Mouse (Mus musculus): ENCODE data around the gene Glul. TPM values are rescaled to one million over a fixed set of nuclear protein-coding genes. Genes with fewer than 3 reads are reported as not detected.

The Glul gene
- total RNA-seq, 2 experiments from 2014 or later: 49.6 to 74.8 TPM

- ATAC-seq (replicated peaks; ENCODE audit: low FRiP score, low TSS enrichment, poor library complexity, severe bottlenecking): no peak
These were observed 9.0 kb downstream of the Glul start for GRCm38 (mm10) chr1:153908741-153909140.

GRCm38 (mm10) chr1:153909213-153909962 lies 9.6 kb downstream of the Glul start:
- peak; percentile 84 for ATAC-seq (replicated peaks; ENCODE audit: low FRiP score, low TSS enrichment, poor library complexity, severe bottlenecking)

GRCm38 (mm10) chr1:153909963-153910291 lies 10.2 kb downstream of the Glul start:
- ATAC-seq (replicated peaks; ENCODE audit: low FRiP score, low TSS enrichment, poor library complexity, severe bottlenecking): peak; percentile 71

- ATAC-seq (replicated peaks; ENCODE audit: low FRiP score, low TSS enrichment, poor library complexity, severe bottlenecking): peak; percentile 32
These were observed 10.7 kb downstream of the Glul start for GRCm38 (mm10) chr1:153910423-153910822.

GRCm38 (mm10) chr1:153911276-153911795 lies 11.6 kb downstream of the Glul start:
- ATAC-seq (replicated peaks; ENCODE audit: low FRiP score, low TSS enrichment, poor library complexity, severe bottlenecking): no peak

- ATAC-seq (replicated peaks; ENCODE audit: low FRiP score, low TSS enrichment, poor library complexity, severe bottlenecking): no peak
These were observed 14.1 kb downstream of the Glul start for GRCm38 (mm10) chr1:153913869-153914268.

GRCm38 (mm10) chr1:153918521-153919206 lies 18.9 kb downstream of the Glul start:
- ATAC-seq (replicated peaks; ENCODE audit: low FRiP score, low TSS enrichment, poor library complexity, severe bottlenecking): no peak; the same call in 1 of the 2 replicates

- no peak for ATAC-seq (replicated peaks; ENCODE audit: low FRiP score, low TSS enrichment, poor library complexity, severe bottlenecking)
These were observed 21.9 kb downstream of the Glul start for GRCm38 (mm10) chr1:153921642-153922041.

- ATAC-seq (replicated peaks; ENCODE audit: low FRiP score, low TSS enrichment, poor library complexity, severe bottlenecking): peak; percentile 57; the same call in 1 of the 2 replicates
These were observed 22.9 kb downstream of the Glul start for GRCm38 (mm10) chr1:153922571-153923021.

GRCm38 (mm10) chr1:153924395-153925385 lies 24.9 kb downstream of the Glul start:
- no peak for ATAC-seq (replicated peaks; ENCODE audit: low FRiP score, low TSS enrichment, poor library complexity, severe bottlenecking)

GRCm38 (mm10) chr1:153930431-153930830 lies 30.7 kb downstream of the Glul start:
- ATAC-seq (replicated peaks; ENCODE audit: low FRiP score, low TSS enrichment, poor library complexity, severe bottlenecking): no peak

- no peak for ATAC-seq (replicated peaks; ENCODE audit: low FRiP score, low TSS enrichment, poor library complexity, severe bottlenecking)
These were observed 34.0 kb downstream of the Glul start for GRCm38 (mm10) chr1:153933772-153934171.

GRCm38 (mm10) chr1:153935844-153936380 lies 36.2 kb downstream of the Glul start:
- ATAC-seq (replicated peaks; ENCODE audit: low FRiP score, low TSS enrichment, poor library complexity, severe bottlenecking): no peak

GRCm38 (mm10) chr1:153937025-153937424 lies 37.3 kb downstream of the Glul start:
- no peak for ATAC-seq (replicated peaks; ENCODE audit: low FRiP score, low TSS enrichment, poor library complexity, severe bottlenecking)

- ATAC-seq (replicated peaks; ENCODE audit: low FRiP score, low TSS enrichment, poor library complexity, severe bottlenecking): no peak
These were observed 41.2 kb downstream of the Glul start for GRCm38 (mm10) chr1:153940986-153941385.

GRCm38 (mm10) chr1:153945181-153945580 lies 45.4 kb downstream of the Glul start:
- no peak for ATAC-seq (replicated peaks; ENCODE audit: low FRiP score, low TSS enrichment, poor library complexity, severe bottlenecking)

GRCm38 (mm10) chr1:153946971-153947370 lies 47.2 kb downstream of the Glul start:
- ATAC-seq (replicated peaks; ENCODE audit: low FRiP score, low TSS enrichment, poor library complexity, severe bottlenecking): no peak

GRCm38 (mm10) chr1:153947837-153948236 lies 48.1 kb downstream of the Glul start:
- ATAC-seq (replicated peaks; ENCODE audit: low FRiP score, low TSS enrichment, poor library complexity, severe bottlenecking): no peak

- ATAC-seq (replicated peaks; ENCODE audit: low FRiP score, low TSS enrichment, poor library complexity, severe bottlenecking): 0 out of 2 replicates have a peak, but pooled peaks have one; percentile 2
These were observed 53.5 kb downstream of the Glul start for GRCm38 (mm10) chr1:153953232-153953631.

Data from megakaryocyte-erythroid progenitor cell, adult 5-6 weeks (primary cell).